ENCODE assay signal across 19 mouse cellular contexts in genomic region chr13:95096646-95097045, GRCm38 (mm10).
DNase-seq lines count a peak whose midpoint lies in the region; ATAC-seq and TF ChIP-seq lines count a peak whose summit lies in the region.
"Had no signal": no experiment of that assay in that cellular context is flagged by ENCODE, and none has a peak within 500 bp of the region (broad histone marks: within the 10 kb centered on the region; RNA-seq: fewer than 3 reads in every experiment).

No protein-coding gene starts in this region.

- peak; percentile 28; the same call in 1 of the 2 replicates for TF ChIP-seq EP300 in lung, postnatal 0 days (IDR thresholded peaks at IDR 0.05)

- no peak overlapping the region for H3K27ac ChIP-seq in hindbrain, postnatal 0 days
- no peak overlapping the region for H3K27ac ChIP-seq in hindbrain, embryonic 16.5 days (ENCODE audit: low read depth, low read length)
- no peak overlapping the region for H3K27ac ChIP-seq in lung, embryonic 14.5 days (ENCODE audit: low read depth)
- H3K27ac ChIP-seq in lung, postnatal 0 days (ENCODE audit: low read length): no peak overlapping the region
- no peak overlapping the region for H3K27ac ChIP-seq in thymus, adult 2 months (ENCODE audit: control insufficient read depth, insufficient read depth, low read length)
- H3K27ac ChIP-seq in forebrain, embryonic 15.5 days (replicated peaks): no peak overlapping the region
- H3K27ac ChIP-seq: embryonic facial prominence, embryonic 12.5 days; hindbrain, embryonic 10.5 days; hindbrain, embryonic 14.5 days had no signal

- H3K9me3 ChIP-seq in hindbrain, postnatal 0 days (ENCODE audit: low read length): no peaks in the 10 kb centered on the region
- H3K9me3 ChIP-seq in hindbrain, embryonic 16.5 days (ENCODE audit: control insufficient read depth, low read length): no peaks in the 10 kb centered on the region
- H3K9me3 ChIP-seq in lung, embryonic 14.5 days (ENCODE audit: low read depth, low read length): no peaks in the 10 kb centered on the region
- H3K9me3 ChIP-seq in lung, postnatal 0 days (ENCODE audit: low read length): no peaks in the 10 kb centered on the region
- H3K9me3 ChIP-seq in forebrain, embryonic 15.5 days: no peaks in the 10 kb centered on the region
- H3K9me3 ChIP-seq: embryonic facial prominence, embryonic 12.5 days; G1E; heart, embryonic 12.5 days; hindbrain, embryonic 10.5 days had no signal

- DNase-seq in hindbrain, postnatal 0 days (ENCODE audit: low spot score): no peak
- peak; percentile 61 for DNase-seq in lung, embryonic 14.5 days
- no peak for DNase-seq in lung, postnatal 14 days
- DNase-seq in lung, postnatal 0 days (ENCODE audit: low spot score): peak; percentile 67
- DNase-seq in thymus, adult 2 months: no peak
- DNase-seq: adrenal gland, postnatal 14 days; B cell, adult 2 months; cerebellum, adult 11-12 months; cerebellum, adult 9-10 months; cerebellum, postnatal 25 days; gastrocnemius, postnatal 10 days had no signal

- H3K27me3 ChIP-seq in hindbrain, postnatal 0 days (ENCODE audit: insufficient read depth, low read length): no peaks in the 10 kb centered on the region
- H3K27me3 ChIP-seq in hindbrain, embryonic 16.5 days (replicated peaks; ENCODE audit: control insufficient read depth, insufficient read depth, low read length): no peaks in the 10 kb centered on the region
- no peaks in the 10 kb centered on the region for H3K27me3 ChIP-seq in lung, embryonic 14.5 days (ENCODE audit: insufficient read depth, low read length)
- H3K27me3 ChIP-seq in lung, postnatal 0 days (replicated peaks; ENCODE audit: insufficient read depth, low read length): no peaks in the 10 kb centered on the region
- H3K27me3 ChIP-seq in thymus, adult 2 months (ENCODE audit: control insufficient read depth, insufficient read depth, low read length): no peaks in the 10 kb centered on the region
- no peaks in the 10 kb centered on the region for H3K27me3 ChIP-seq in forebrain, embryonic 15.5 days
- H3K27me3 ChIP-seq: embryonic facial prominence, embryonic 12.5 days; heart, embryonic 12.5 days had no signal

- TF ChIP-seq POLR2A in thymus, adult 2 months (IDR thresholded peaks at IDR 0.05; ENCODE audit: control insufficient read depth, extremely low read depth, insufficient read depth, low read length, poor library complexity): no peak

- no peak for TF ChIP-seq CTCF in hindbrain, postnatal 0 days (IDR thresholded peaks at IDR 0.05; ENCODE audit: low read depth)
- no peak for TF ChIP-seq CTCF in lung, embryonic 14.5 days (IDR thresholded peaks at IDR 0.05; ENCODE audit: low read depth)
- TF ChIP-seq CTCF in lung, postnatal 0 days (IDR thresholded peaks at IDR 0.05): no peak
- no peak for TF ChIP-seq CTCF in thymus, adult 2 months (IDR thresholded peaks at IDR 0.05; ENCODE audit: borderline replicate concordance, control insufficient read depth, extremely low read depth, insufficient read depth, low read length, poor library complexity)

- H3K4me2 ChIP-seq in hindbrain, postnatal 0 days (ENCODE audit: low read depth, low read length): no peak overlapping the region
- H3K4me2 ChIP-seq in hindbrain, embryonic 16.5 days (ENCODE audit: low read length): no peak overlapping the region
- H3K4me2 ChIP-seq in lung, embryonic 14.5 days: no peak overlapping the region
- H3K4me2 ChIP-seq in lung, postnatal 0 days (replicated peaks; ENCODE audit: low read depth, low read length): no peak overlapping the region
- no peak overlapping the region for H3K4me2 ChIP-seq in forebrain, embryonic 15.5 days (replicated peaks)
- H3K4me2 ChIP-seq: embryonic facial prominence, embryonic 12.5 days; heart, embryonic 12.5 days; hindbrain, embryonic 14.5 days had no signal

- no peaks in the 10 kb centered on the region for H3K36me3 ChIP-seq in hindbrain, postnatal 0 days (ENCODE audit: insufficient read depth, low read length)
- no peaks in the 10 kb centered on the region for H3K36me3 ChIP-seq in hindbrain, embryonic 16.5 days (ENCODE audit: control insufficient read depth, insufficient read depth, low read length)
- no peaks in the 10 kb centered on the region for H3K36me3 ChIP-seq in lung, embryonic 14.5 days (ENCODE audit: insufficient read depth)
- no peaks in the 10 kb centered on the region for H3K36me3 ChIP-seq in lung, postnatal 0 days (ENCODE audit: insufficient read depth, low read length)
- H3K36me3 ChIP-seq in thymus, adult 2 months (ENCODE audit: control insufficient read depth, insufficient read depth, low read length): no peaks in the 10 kb centered on the region
- no peaks in the 10 kb centered on the region for H3K36me3 ChIP-seq in forebrain, embryonic 15.5 days
- H3K36me3 ChIP-seq: embryonic facial prominence, embryonic 12.5 days; G1E; heart, embryonic 12.5 days; hindbrain, embryonic 10.5 days had no signal

- H3K4me1 ChIP-seq in hindbrain, postnatal 0 days (ENCODE audit: insufficient read depth, low read length): no peaks in the 10 kb centered on the region
- no peaks in the 10 kb centered on the region for H3K4me1 ChIP-seq in hindbrain, embryonic 16.5 days (ENCODE audit: control insufficient read depth, insufficient read depth, low read depth, low read length)
- H3K4me1 ChIP-seq in lung, embryonic 14.5 days (ENCODE audit: insufficient read depth): no peaks in the 10 kb centered on the region
- no peaks in the 10 kb centered on the region; the same call in 1 of the 2 replicates for H3K4me1 ChIP-seq in lung, postnatal 0 days (ENCODE audit: insufficient read depth, low read depth, low read length)
- no peaks in the 10 kb centered on the region for H3K4me1 ChIP-seq in thymus, adult 2 months (replicated peaks; ENCODE audit: control insufficient read depth, insufficient read depth, low read length)
- H3K4me1 ChIP-seq in forebrain, embryonic 15.5 days: peaks cover 4% of the 10 kb centered on the region; the same call in 1 of the 2 replicates
- H3K4me1 ChIP-seq: heart, embryonic 12.5 days had no signal

- 0 out of 2 replicates have a peak, but pooled peaks have one; percentile 11 for ATAC-seq in hindbrain, postnatal 0 days
- no peak for ATAC-seq in hindbrain, embryonic 16.5 days
- ATAC-seq in lung, embryonic 14.5 days (ENCODE audit: insufficient read depth): peak; percentile 82
- peak; percentile 79 for ATAC-seq in lung, postnatal 0 days
- ATAC-seq in forebrain, embryonic 15.5 days (replicated peaks): no peak
- ATAC-seq: CD4-positive, CD25-positive, alpha-beta regulatory T cell, adult 4 months had no signal

- H3K4me3 ChIP-seq in hindbrain, postnatal 0 days (ENCODE audit: low read length): no peak overlapping the region
- no peak overlapping the region for H3K4me3 ChIP-seq in hindbrain, embryonic 16.5 days (ENCODE audit: low read length)
- H3K4me3 ChIP-seq in lung, embryonic 14.5 days (ENCODE audit: low read depth, low read length): no peak overlapping the region
- no peak overlapping the region for H3K4me3 ChIP-seq in lung, postnatal 0 days (ENCODE audit: low read depth, low read length)
- H3K4me3 ChIP-seq in thymus, adult 2 months (ENCODE audit: control insufficient read depth, insufficient read depth, low read length): no peak overlapping the region
- H3K4me3 ChIP-seq in forebrain, embryonic 15.5 days: no peak overlapping the region
- H3K4me3 ChIP-seq: embryonic facial prominence, embryonic 12.5 days; heart, embryonic 12.5 days; hindbrain, embryonic 10.5 days had no signal

- H3K9ac ChIP-seq in hindbrain, postnatal 0 days (replicated peaks; ENCODE audit: low read length): no peak overlapping the region
- no peak overlapping the region for H3K9ac ChIP-seq in hindbrain, embryonic 16.5 days (ENCODE audit: low read depth, low read length)
- no peak overlapping the region for H3K9ac ChIP-seq in lung, embryonic 14.5 days
- H3K9ac ChIP-seq in lung, postnatal 0 days (replicated peaks; ENCODE audit: low read depth): no peak overlapping the region
- H3K9ac ChIP-seq in forebrain, embryonic 15.5 days (replicated peaks): no peak overlapping the region
- H3K9ac ChIP-seq: embryonic facial prominence, embryonic 12.5 days; heart, embryonic 12.5 days; hindbrain, embryonic 14.5 days had no signal

- 75% methylated on average over 3 of the region's 3 CpGs for WGBS in hindbrain, postnatal 0 days
- 76% methylated on average over 3 of the region's 3 CpGs for WGBS in hindbrain, embryonic 16.5 days
- WGBS in lung, embryonic 14.5 days: 41% methylated on average over 3 of the region's 3 CpGs
- 44% methylated on average over 3 of the region's 3 CpGs for WGBS in lung, postnatal 0 days
- 94% methylated on average over 3 of the region's 3 CpGs for WGBS in thymus, adult 2 months
- WGBS in forebrain, embryonic 15.5 days: 84% methylated on average over 3 of the region's 3 CpGs

Comparison
In these comparisons a context has a peak if more than half of its experiments do, and no peak if none do; other contexts are left out.
1. ATAC-seq: peak in hindbrain, postnatal 0 days (single experiment), lung, embryonic 14.5 days (single experiment) and lung, postnatal 0 days (single experiment); none in hindbrain, embryonic 16.5 days (single experiment) and forebrain, embryonic 15.5 days (single experiment).
2. DNase-seq: peak in lung, embryonic 14.5 days (single experiment) and lung, postnatal 0 days (single experiment); none in hindbrain, postnatal 0 days (single experiment), lung, postnatal 14 days (single experiment) and thymus, adult 2 months (single experiment).